Mouse (Mus musculus): Measurements from ENCODE around the gene Zbtb6. TPM values are rescaled to one million over a fixed set of nuclear protein-coding genes. Genes with fewer than 3 reads are reported as not detected.

Zbtb6 gene
- polyA plus RNA-seq, 1 experiment from 2014 or later = 3.9 TPM

Other genes with a start within 250 kb of the Zbtb6 start
- not detected in 2 replicates for gene Olfr366, start 231.6 kb downstream of the Zbtb6 start, polyA plus RNA-seq (2015; fragmentation: Nextera tagmentation; extraction: Ambion mirVana)
- not detected in 2 replicates for gene Olfr368, start 116.7 kb downstream of the Zbtb6 start, polyA plus RNA-seq (2015; fragmentation: Nextera tagmentation; extraction: Ambion mirVana)
- 29.7 and 33.4 TPM in 2 replicates for gene Pdcl, start 83.8 kb downstream of the Zbtb6 start, polyA plus RNA-seq (2015; fragmentation: Nextera tagmentation; extraction: Ambion mirVana)
- gene Rc3h2, start 20.3 kb downstream of the Zbtb6 start, polyA plus RNA-seq (2015; fragmentation: Nextera tagmentation; extraction: Ambion mirVana) = 9.0 and 9.6 TPM in 2 replicates
- gene Zbtb26, start within 50 bp of the Zbtb6 start, polyA plus RNA-seq (2015; fragmentation: Nextera tagmentation; extraction: Ambion mirVana) = 3.9 and 4.3 TPM in 2 replicates
- 25.8 and 26.1 TPM in 2 replicates for gene Rabgap1, start 108 bp upstream of the Zbtb6 start, polyA plus RNA-seq (2015; fragmentation: Nextera tagmentation; extraction: Ambion mirVana)
- 0.64 and 0.78 TPM in 2 replicates for gene Gpr21, start 73.2 kb upstream of the Zbtb6 start, polyA plus RNA-seq (2015; fragmentation: Nextera tagmentation; extraction: Ambion mirVana)

Data from heart, embryonic 13.5 days (tissue).